8 mouse cellular contexts compared by ENCODE assay signal in the genomic region with DNA sequence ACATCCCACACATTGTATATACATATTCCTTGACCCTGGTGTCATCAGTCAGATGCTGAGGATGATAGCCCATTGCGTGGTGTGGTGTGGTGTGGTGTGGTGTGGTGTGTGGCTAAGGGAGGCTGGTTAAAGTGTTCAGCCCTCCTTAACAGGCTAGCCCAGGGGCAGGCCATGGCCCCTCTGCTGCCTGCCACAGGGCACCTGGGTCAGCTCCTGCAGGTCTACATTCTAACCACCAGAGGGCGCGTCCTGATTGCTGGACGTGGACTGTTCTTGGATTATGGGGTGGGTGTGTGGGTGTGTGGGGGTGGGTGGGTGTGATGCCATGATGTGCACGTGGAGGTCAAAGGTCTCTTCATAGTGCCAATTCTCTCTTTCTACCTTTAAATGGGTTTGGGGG. TPM values are rescaled to one million over a fixed set of nuclear protein-coding genes. Genes with fewer than 3 reads are reported as not detected.
A peak's percentile ranks its signal among the peaks of the same experiment; 100 is the strongest.
DNase-seq lines count a peak whose midpoint lies in the region; ATAC-seq and TF ChIP-seq lines count a peak whose summit lies in the region.

No protein-coding gene starts in this region.

- no peak overlapping the region for H3K27ac ChIP-seq in forebrain, postnatal 0 days (ENCODE audit: low read depth, low read length)
- H3K27ac ChIP-seq in forebrain, embryonic 12.5 days: no peak overlapping the region
- H3K27ac ChIP-seq in limb, embryonic 13.5 days: no peak overlapping the region
- H3K27ac ChIP-seq in neural tube, embryonic 14.5 days (ENCODE audit: low read depth, low read length): no peak overlapping the region

- H3K9me3 ChIP-seq in forebrain, postnatal 0 days (ENCODE audit: low read length): no peaks in the 10 kb centered on the region
- H3K9me3 ChIP-seq in forebrain, embryonic 12.5 days: no peaks in the 10 kb centered on the region
- no peaks in the 10 kb centered on the region for H3K9me3 ChIP-seq in limb, embryonic 13.5 days
- H3K9me3 ChIP-seq in neural tube, embryonic 14.5 days (ENCODE audit: control insufficient read depth, low read length): no peaks in the 10 kb centered on the region

- DNase-seq in forebrain, postnatal 0 days: peak; percentile 22
- DNase-seq in A20 (ENCODE audit: low read depth, low spot score): peak; percentile 45
- DNase-seq in adrenal gland, postnatal 25 days: peak; percentile 33
- DNase-seq in heart, adult 8-10 months (ENCODE audit: low spot score): peak; percentile 15

- 10% methylated on average over 5 of the region's 5 CpGs for WGBS in forebrain, postnatal 0 days
- 10% methylated on average over 5 of the region's 5 CpGs for WGBS in forebrain, embryonic 12.5 days
- 9% methylated on average over 5 of the region's 5 CpGs for WGBS in limb, embryonic 13.5 days
- WGBS in neural tube, embryonic 14.5 days: 7% methylated on average over 5 of the region's 5 CpGs

- no peaks in the 10 kb centered on the region for H3K27me3 ChIP-seq in forebrain, postnatal 0 days (ENCODE audit: insufficient read depth, low read length)
- H3K27me3 ChIP-seq in forebrain, embryonic 12.5 days: no peaks in the 10 kb centered on the region
- no peaks in the 10 kb centered on the region for H3K27me3 ChIP-seq in limb, embryonic 13.5 days
- no peaks in the 10 kb centered on the region for H3K27me3 ChIP-seq in neural tube, embryonic 14.5 days (ENCODE audit: control insufficient read depth, insufficient read depth, low read length)

- H3K36me3 ChIP-seq in forebrain, postnatal 0 days (ENCODE audit: insufficient read depth): no peaks in the 10 kb centered on the region
- H3K36me3 ChIP-seq in forebrain, embryonic 12.5 days (replicated peaks): no peaks in the 10 kb centered on the region
- no peaks in the 10 kb centered on the region for H3K36me3 ChIP-seq in limb, embryonic 13.5 days
- H3K36me3 ChIP-seq in neural tube, embryonic 14.5 days (ENCODE audit: control insufficient read depth, insufficient read depth, low read length): no peaks in the 10 kb centered on the region

- no peak overlapping the region for H3K9ac ChIP-seq in forebrain, postnatal 0 days
- no peak overlapping the region for H3K9ac ChIP-seq in forebrain, embryonic 12.5 days
- no peak overlapping the region for H3K9ac ChIP-seq in limb, embryonic 13.5 days
- H3K9ac ChIP-seq in neural tube, embryonic 14.5 days (replicated peaks; ENCODE audit: low read depth, low read length): no peak overlapping the region

- ATAC-seq in forebrain, postnatal 0 days: no peak
- no peak for ATAC-seq in forebrain, embryonic 12.5 days (ENCODE audit: low FRiP score)
- peak; percentile 24; the same call in 1 of the 2 replicates for ATAC-seq in limb, embryonic 13.5 days (ENCODE audit: low FRiP score, low read depth)
- ATAC-seq in neural tube, embryonic 14.5 days (ENCODE audit: low read depth): peak; percentile 58; the same call in 1 of the 2 replicates
- no peak for ATAC-seq in frontal cortex, adult (ENCODE audit: low TSS enrichment)

- TF ChIP-seq CTCF in forebrain, postnatal 0 days (IDR thresholded peaks at IDR 0.05; ENCODE audit: low read depth): peak; percentile 83

- H3K4me2 ChIP-seq in forebrain, postnatal 0 days (ENCODE audit: low read depth): no peak overlapping the region
- H3K4me2 ChIP-seq in forebrain, embryonic 12.5 days: no peak overlapping the region
- no peak overlapping the region for H3K4me2 ChIP-seq in limb, embryonic 13.5 days (replicated peaks)
- no peak overlapping the region for H3K4me2 ChIP-seq in neural tube, embryonic 14.5 days (ENCODE audit: low read depth, low read length)

- H3K4me1 ChIP-seq in forebrain, postnatal 0 days (ENCODE audit: insufficient read depth): no peaks in the 10 kb centered on the region
- H3K4me1 ChIP-seq in forebrain, embryonic 12.5 days: peaks cover 2% of the 10 kb centered on the region
- H3K4me1 ChIP-seq in limb, embryonic 13.5 days: no peaks in the 10 kb centered on the region
- no peaks in the 10 kb centered on the region for H3K4me1 ChIP-seq in neural tube, embryonic 14.5 days (ENCODE audit: control insufficient read depth, insufficient read depth, low read length)

- no peak overlapping the region for H3K4me3 ChIP-seq in forebrain, postnatal 0 days (ENCODE audit: low read depth, low read length)
- H3K4me3 ChIP-seq in forebrain, embryonic 12.5 days (replicated peaks): no peak overlapping the region
- H3K4me3 ChIP-seq in limb, embryonic 13.5 days: no peak overlapping the region
- H3K4me3 ChIP-seq in neural tube, embryonic 14.5 days (ENCODE audit: low read depth, low read length): no peak overlapping the region

RNA-seq across cellular contexts. Expression of a gene that starts 18.8 kb away (rescaled TPM):
- 0.15 TPM in 1 of 2 replicates, not detected in the other for total RNA-seq in forebrain, postnatal 0 days (2014; rRNA removed)
- 0.05 and 0.25 TPM in 2 replicates for polyA plus RNA-seq in forebrain, postnatal 0 days (2015; fragmentation: Nextera tagmentation; extraction: Ambion mirVana)
- polyA plus RNA-seq in forebrain, embryonic 12.5 days (2016; fragmentation: Nextera tagmentation; extraction: Ambion mirVana): not detected in 2 replicates
- total RNA-seq in adrenal gland, postnatal 25 days (2021): 1.6 and 1.8 TPM in 2 replicates
- total RNA-seq in heart, adult 8-10 months (2022): not detected
- polyA plus RNA-seq in limb, embryonic 13.5 days (2015; fragmentation: Nextera tagmentation; extraction: Ambion mirVana): 0.05 TPM in 1 of 2 replicates, not detected in the other
- 0.15 TPM in 1 of 2 replicates, not detected in the other for polyA plus RNA-seq in neural tube, embryonic 14.5 days (2014; fragmentation: Nextera tagmentation; extraction: Ambion mirVana)

RNA-seq across cellular contexts. Expression of a gene that starts 25.1 kb away (rescaled TPM):
- total RNA-seq in forebrain, postnatal 0 days (2014; rRNA removed): 6.5 and 10.4 TPM in 2 replicates
- 1.6 and 3.4 TPM in 2 replicates for polyA plus RNA-seq in forebrain, postnatal 0 days (2015; fragmentation: Nextera tagmentation; extraction: Ambion mirVana)
- 0.11 and 0.82 TPM in 2 replicates for polyA plus RNA-seq in forebrain, embryonic 12.5 days (2016; fragmentation: Nextera tagmentation; extraction: Ambion mirVana)
- 0.24 TPM in 1 of 2 replicates, not detected in the other for total RNA-seq in adrenal gland, postnatal 25 days (2021)
- not detected for total RNA-seq in heart, adult 8-10 months (2022)
- polyA plus RNA-seq in limb, embryonic 13.5 days (2015; fragmentation: Nextera tagmentation; extraction: Ambion mirVana): 0.13 and 0.20 TPM in 2 replicates
- polyA plus RNA-seq in neural tube, embryonic 14.5 days (2014; fragmentation: Nextera tagmentation; extraction: Ambion mirVana): 3.2 and 4.0 TPM in 2 replicates

RNA-seq across cellular contexts. Expression of a gene that starts 37.0 kb away (rescaled TPM):
- total RNA-seq in forebrain, postnatal 0 days (2014; rRNA removed): 121 and 146 TPM in 2 replicates
- polyA plus RNA-seq in forebrain, postnatal 0 days (2015; fragmentation: Nextera tagmentation; extraction: Ambion mirVana): 110 and 133 TPM in 2 replicates
- 266 and 279 TPM in 2 replicates for polyA plus RNA-seq in forebrain, embryonic 12.5 days (2016; fragmentation: Nextera tagmentation; extraction: Ambion mirVana)
- total RNA-seq in adrenal gland, postnatal 25 days (2021): 232 and 238 TPM in 2 replicates
- 10 to 100 TPM; 53.4 to 66.5 (median 60.8) TPM for total RNA-seq in heart, adult 8-10 months (2022)
- 236 and 259 TPM in 2 replicates for polyA plus RNA-seq in limb, embryonic 13.5 days (2015; fragmentation: Nextera tagmentation; extraction: Ambion mirVana)
- polyA plus RNA-seq in neural tube, embryonic 14.5 days (2014; fragmentation: Nextera tagmentation; extraction: Ambion mirVana): 127 and 141 TPM in 2 replicates

RNA-seq across cellular contexts. Expression of a gene that starts 48.8 kb away (rescaled TPM):
- 16.0 and 21.3 TPM in 2 replicates for total RNA-seq in forebrain, postnatal 0 days (2014; rRNA removed)
- polyA plus RNA-seq in forebrain, postnatal 0 days (2015; fragmentation: Nextera tagmentation; extraction: Ambion mirVana): 26.5 and 31.4 TPM in 2 replicates
- 48.4 and 52.2 TPM in 2 replicates for polyA plus RNA-seq in forebrain, embryonic 12.5 days (2016; fragmentation: Nextera tagmentation; extraction: Ambion mirVana)
- 54.7 and 66.5 TPM in 2 replicates for total RNA-seq in adrenal gland, postnatal 25 days (2021)
- total RNA-seq in heart, adult 8-10 months (2022): 10 to 100 TPM; 19.3 to 25.0 (median 22.8) TPM
- 55.3 and 56.9 TPM in 2 replicates for polyA plus RNA-seq in limb, embryonic 13.5 days (2015; fragmentation: Nextera tagmentation; extraction: Ambion mirVana)
- polyA plus RNA-seq in neural tube, embryonic 14.5 days (2014; fragmentation: Nextera tagmentation; extraction: Ambion mirVana): 36.8 and 37.2 TPM in 2 replicates

Comparison
In these comparisons a context has a peak if more than half of its experiments do, and no peak if none do; other contexts are left out.
1. ATAC-seq: peak in limb, embryonic 13.5 days (single experiment) and neural tube, embryonic 14.5 days (single experiment); none in forebrain, postnatal 0 days (single experiment), forebrain, embryonic 12.5 days (single experiment) and frontal cortex, adult (single experiment).
2. Peak in every context shown above with its lines, with median percentiles within 50 percentile points of each other: DNase-seq.